Comparison of ENCODE assay signal across 33 mouse cellular contexts in the genomic region with DNA sequence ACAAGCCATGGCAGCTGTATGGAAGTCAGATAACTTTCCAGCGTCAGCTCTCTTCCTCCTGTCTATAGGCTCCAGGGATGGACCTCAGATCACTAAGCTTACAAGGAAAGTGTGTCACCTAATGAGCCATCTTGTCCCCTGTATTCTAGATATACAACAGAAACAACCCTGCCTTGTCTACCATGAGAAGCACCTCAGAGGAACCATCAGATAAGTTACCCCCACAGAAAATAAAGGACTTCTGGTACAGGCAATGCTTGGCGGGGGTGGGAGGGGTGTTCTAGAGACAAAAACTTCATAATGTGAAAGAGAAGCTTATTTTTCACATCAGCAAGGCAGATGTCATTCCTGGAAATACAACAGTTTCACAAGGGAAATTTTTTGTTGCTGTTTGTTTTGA. TPM values are rescaled to one million over a fixed set of nuclear protein-coding genes. Genes with fewer than 3 reads are reported as not detected.
"Had no signal": no experiment of that assay in that cellular context is flagged by ENCODE, and none has a peak within 500 bp of the region (broad histone marks: within the 10 kb centered on the region; RNA-seq: fewer than 3 reads in every experiment).

No protein-coding gene starts in this region.

- H3K27me3 ChIP-seq: heart, embryonic 12.5 days; heart, embryonic 13.5 days; heart, embryonic 15.5 days; hindbrain, embryonic 12.5 days; hindbrain, embryonic 13.5 days; hindbrain, embryonic 15.5 days; intestine, embryonic 15.5 days; kidney, embryonic 15.5 days had no signal

- H3K36me3 ChIP-seq: heart, embryonic 12.5 days; heart, embryonic 13.5 days; heart, embryonic 15.5 days; hindbrain, embryonic 10.5 days; hindbrain, embryonic 12.5 days; hindbrain, embryonic 13.5 days; hindbrain, embryonic 15.5 days; intestine, embryonic 15.5 days; kidney, embryonic 15.5 days had no signal

- H3K4me3 ChIP-seq: heart, embryonic 12.5 days; heart, embryonic 13.5 days; heart, embryonic 15.5 days; hindbrain, embryonic 10.5 days; hindbrain, embryonic 12.5 days; hindbrain, embryonic 13.5 days; hindbrain, embryonic 15.5 days; intestine, embryonic 15.5 days; kidney, embryonic 15.5 days; layer of hippocampus, adult 2 months; left cerebral cortex, adult 2 months had no signal

- H3K4me1 ChIP-seq: hindbrain, embryonic 12.5 days; hindbrain, embryonic 13.5 days; hindbrain, embryonic 15.5 days; intestine, embryonic 15.5 days had no signal

- DNase-seq: heart, postnatal 10 days; heart, postnatal 14 days; heart, postnatal 36 days; heart, postnatal 4 days; kidney, adult 11 months; kidney, adult 18-20 months; kidney, adult 2 months; kidney, adult 8-10 months; kidney, adult 9 months; kidney, postnatal 10 days; kidney, postnatal 14 days; kidney, postnatal 25 days; kidney, postnatal 36 days; kidney, postnatal 4 days; layer of hippocampus, adult 9-11 months; layer of hippocampus, postnatal 36 days had no signal

- H3K27ac ChIP-seq: heart, embryonic 13.5 days; heart, embryonic 15.5 days; hindbrain, embryonic 10.5 days; hindbrain, embryonic 12.5 days; hindbrain, embryonic 13.5 days; hindbrain, embryonic 14.5 days; hindbrain, embryonic 15.5 days; hindbrain, postnatal 0 days; intestine, embryonic 15.5 days; kidney, embryonic 15.5 days; kidney, postnatal 0 days; layer of hippocampus, adult 2 months; left cerebral cortex, adult 2 months had no signal

- H3K9me3 ChIP-seq: heart, embryonic 12.5 days; heart, embryonic 13.5 days; heart, embryonic 15.5 days; hindbrain, embryonic 10.5 days; hindbrain, embryonic 12.5 days; hindbrain, embryonic 13.5 days; hindbrain, embryonic 15.5 days; intestine, embryonic 15.5 days; kidney, embryonic 15.5 days had no signal

- H3K9ac ChIP-seq: heart, embryonic 12.5 days; heart, embryonic 13.5 days; heart, embryonic 15.5 days; hindbrain, embryonic 12.5 days; hindbrain, embryonic 13.5 days; hindbrain, embryonic 14.5 days; hindbrain, embryonic 15.5 days; intestine, embryonic 15.5 days; kidney, embryonic 15.5 days had no signal

RNA-seq across cellular contexts. Expression of a gene that starts 29.8 kb away (rescaled TPM):
- total RNA-seq: hindbrain, postnatal 0 days; layer of hippocampus, postnatal 10 days; layer of hippocampus, postnatal 14 days; layer of hippocampus, postnatal 36 days had no signal
- polyA plus RNA-seq: inflammation-experienced regulatory T-cells, adult 6 months had no signal
